Mouse (Mus musculus) liver, embryonic 16.5 days (tissue): ENCODE measurements around the gene Trim69. TPM values are rescaled to one million over a fixed set of nuclear protein-coding genes. Genes with fewer than 3 reads are reported as not detected.

Experiments
- ATAC-seq: fragments of 200-750 bp; cut with Nextera tagmentation; 2 replicates; pipeline ENCODE4 v1.8.0; 2017; ENCODE audit warnings: low read depth, mild to moderate bottlenecking, moderate number of reproducible peaks, moderate library complexity
- H3K27ac ChIP-seq: fragments of 300-500 bp; sonication (generic); 2 replicates; pipeline ENCODE4 v1.5.1; 2014; ENCODE audit warnings: mild to moderate bottlenecking, low read length
- H3K27me3 ChIP-seq: fragments of 300-500 bp; sonication (generic); 2 replicates; pipeline ENCODE4 v1.6.1; 2014; ENCODE audit warnings: low read depth, low read length, mixed read lengths; ENCODE audit not compliant: control insufficient read depth, insufficient read depth
- H3K36me3 ChIP-seq: fragments of 300-500 bp; sonication (generic); 2 replicates; pipeline ENCODE4 v1.6.1; 2014; ENCODE audit warnings: mild to moderate bottlenecking; ENCODE audit not compliant: control insufficient read depth, insufficient read depth
- H3K4me1 ChIP-seq: fragments of 300-500 bp; sonication (generic); 2 replicates; pipeline ENCODE4 v1.6.1; 2014; ENCODE audit warnings: low read depth, low read length, mixed read lengths; ENCODE audit not compliant: control insufficient read depth
- H3K4me2 ChIP-seq: fragments of 300-500 bp; sonication (generic); 2 replicates; pipeline ENCODE4 v1.6.1; 2014; ENCODE audit warnings: low read depth, low read length, mixed read lengths
- H3K4me3 ChIP-seq: fragments of 300-500 bp; sonication (generic); 2 replicates; pipeline ENCODE4 v1.5.1; 2014; ENCODE audit warnings: low read depth, mild to moderate bottlenecking, low read length
- H3K9ac ChIP-seq: fragments of 300-500 bp; sonication (generic); 2 replicates; pipeline ENCODE4 v1.6.1; 2014; ENCODE audit warnings: low read depth, low read length
- H3K9me3 ChIP-seq: fragments of 300-500 bp; sonication (generic); replicated peaks from 2 replicates; pipeline ENCODE4 v1.6.1; 2016; ENCODE audit warnings: low read length; ENCODE audit not compliant: control insufficient read depth
- WGBS: fragments of 180-500 bp; shearing (Covaris S2); extraction: QIAGEN DNeasy Blood & Tissue Kit; methylation state at CpG from one replicate; pipeline ENCODE4 v1.1.7; 2014; ENCODE audit not compliant: insufficient replicate concordance; 5-methylcytosine and 5-hydroxymethylcytosine counted together
- polyA plus RNA-seq: library from polyadenylated mRNA; unstranded; fragments of >200 nt; fragmentation: Nextera tagmentation; extraction: Ambion mirVana; gene quantifications from 2 replicates; pipeline ENCODE4 v1.2.1, GENCODE M21; 2015

Trim69 gene
- polyA plus RNA-seq, 1 experiment from 2014 or later: 0.05 TPM

GRCm38 (mm10) chr2:122158362-122158802, 2.1 kb upstream of the Trim69 start:
- Histone ChIP-seq H3K4me3 (no peak overlapping the region), H3K9ac (no peak overlapping the region), H3K27ac (peak overlapping the region; percentile 32; the same call in 1 of the 2 replicates), H3K4me2 (no peak overlapping the region), H3K36me3 (peaks cover 3% of the 10 kb centered on the region; the same call in 1 of the 2 replicates), H3K27me3 (no peaks in the 10 kb centered on the region), H3K4me1 (peaks cover 14% of the 10 kb centered on the region), H3K9me3 (no peaks in the 10 kb centered on the region)
- 0 out of 2 replicates have a peak, but pooled peaks have one; percentile 18 for ATAC-seq
- WGBS: 56% methylated on average over 6 of the region's 6 CpGs

- no peaks in the 10 kb centered on the region for H3K36me3 ChIP-seq
- H3K27ac ChIP-seq: no peak overlapping the region
- H3K4me1 ChIP-seq: peaks cover 14% of the 10 kb centered on the region
- H3K9me3 ChIP-seq: no peaks in the 10 kb centered on the region
- H3K4me3 ChIP-seq: no peak overlapping the region
- H3K4me2 ChIP-seq: no peak overlapping the region
- no peak for ATAC-seq
- 72% methylated on average over 6 of the region's 6 CpGs for WGBS
- no peaks in the 10 kb centered on the region for H3K27me3 ChIP-seq
- H3K9ac ChIP-seq: no peak overlapping the region
These were observed 833 bp upstream of the Trim69 start for GRCm38 (mm10) chr2:122159667-122160066.

- no peak for ATAC-seq
- peaks cover 1% of the 10 kb centered on the region for H3K4me1 ChIP-seq
- no peaks in the 10 kb centered on the region for H3K27me3 ChIP-seq
- H3K4me3 ChIP-seq: no peak overlapping the region
- H3K36me3 ChIP-seq: no peaks in the 10 kb centered on the region
- H3K9me3 ChIP-seq: no peaks in the 10 kb centered on the region
- no peak overlapping the region for H3K9ac ChIP-seq
- WGBS: 26% methylated on average over 4 of the region's 4 CpGs
- H3K4me2 ChIP-seq: no peak overlapping the region
- H3K27ac ChIP-seq: no peak overlapping the region
These were observed 1.0 kb downstream of the Trim69 start for GRCm38 (mm10) chr2:122161542-122161941.

- Histone ChIP-seq H3K27me3 (no peaks in the 10 kb centered on the region), H3K36me3 (no peaks in the 10 kb centered on the region), H3K4me1 (no peaks in the 10 kb centered on the region), H3K9me3 (no peaks in the 10 kb centered on the region), H3K27ac (no peak overlapping the region), H3K4me3 (no peak overlapping the region), H3K4me2 (no peak overlapping the region), H3K9ac (no peak overlapping the region)
- ATAC-seq: no peak
- WGBS: 37% methylated on average over 2 of the region's 2 CpGs
These were observed 2.0 kb downstream of the Trim69 start for GRCm38 (mm10) chr2:122162529-122162928.

- Histone ChIP-seq H3K4me2 (no peak overlapping the region), H3K4me1 (no peaks in the 10 kb centered on the region), H3K9me3 (no peaks in the 10 kb centered on the region), H3K27me3 (no peaks in the 10 kb centered on the region), H3K4me3 (no peak overlapping the region), H3K36me3 (no peaks in the 10 kb centered on the region), H3K9ac (no peak overlapping the region), H3K27ac (no peak overlapping the region)
- 62% methylated on average over 13 of the region's 13 CpGs for WGBS
- no peak for ATAC-seq
These were observed 3.1 kb downstream of the Trim69 start for GRCm38 (mm10) chr2:122163430-122164195.

- Histone ChIP-seq H3K36me3 (no peaks in the 10 kb centered on the region), H3K9ac (no peak overlapping the region), H3K4me3 (no peak overlapping the region), H3K4me2 (no peak overlapping the region), H3K27ac (no peak overlapping the region), H3K9me3 (no peaks in the 10 kb centered on the region), H3K27me3 (no peaks in the 10 kb centered on the region), H3K4me1 (no peaks in the 10 kb centered on the region)
- peak; percentile 37; the same call in 1 of the 2 replicates for ATAC-seq
- WGBS: 70% methylated on average over 11 of the region's 11 CpGs
These were observed 3.8 kb downstream of the Trim69 start for GRCm38 (mm10) chr2:122164293-122164692.

GRCm38 (mm10) chr2:122171292-122171691, 10.8 kb downstream of the Trim69 start:
- Histone ChIP-seq H3K4me3 (no peak overlapping the region), H3K4me1 (no peaks in the 10 kb centered on the region), H3K9ac (no peak overlapping the region), H3K27me3 (no peaks in the 10 kb centered on the region), H3K36me3 (no peaks in the 10 kb centered on the region), H3K9me3 (no peaks in the 10 kb centered on the region), H3K4me2 (no peak overlapping the region), H3K27ac (no peak overlapping the region)
- WGBS: 39% methylated on average over 6 of the region's 6 CpGs
- no peak for ATAC-seq

- Histone ChIP-seq H3K4me3 (no peak overlapping the region), H3K9ac (no peak overlapping the region), H3K4me1 (no peaks in the 10 kb centered on the region), H3K27me3 (no peaks in the 10 kb centered on the region), H3K27ac (no peak overlapping the region), H3K9me3 (no peaks in the 10 kb centered on the region), H3K36me3 (no peaks in the 10 kb centered on the region), H3K4me2 (no peak overlapping the region)
- 91% methylated on average over 2 of the region's 2 CpGs for WGBS
- no peak for ATAC-seq
These were observed 11.7 kb downstream of the Trim69 start for GRCm38 (mm10) chr2:122172188-122172587.

- ATAC-seq: no peak
- H3K36me3 ChIP-seq: no peaks in the 10 kb centered on the region
- H3K4me1 ChIP-seq: no peaks in the 10 kb centered on the region
- H3K27me3 ChIP-seq: no peaks in the 10 kb centered on the region
- H3K4me3 ChIP-seq: no peak overlapping the region
- no peak overlapping the region for H3K9ac ChIP-seq
- no peak overlapping the region for H3K27ac ChIP-seq
- H3K9me3 ChIP-seq: no peaks in the 10 kb centered on the region
- WGBS: 54% methylated on average over 8 of the region's 8 CpGs
- H3K4me2 ChIP-seq: no peak overlapping the region
These were observed 19.7 kb downstream of the Trim69 start for GRCm38 (mm10) chr2:122180051-122180822.
